Mouse (Mus musculus): ENCODE data around the gene Rcbtb1. TPM values are rescaled to one million over a fixed set of nuclear protein-coding genes. Genes with fewer than 3 reads are reported as not detected.

Gene Rcbtb1
- polyA plus RNA-seq (2017; shearing (Covaris generic)): 55.0 TPM

GRCm38 (mm10) chr14:59200711-59201603, at the start of gene Rcbtb1:
Gene Rcbtb1 (plus strand): TSS chr14:59201209.

GRCm38 (mm10) chr14:59178649-59179048, 22.4 kb upstream of the Rcbtb1 start, which contains the start of gene Gm5142:
Gene Gm5142 (minus strand): TSS chr14:59178749.

DNA sequence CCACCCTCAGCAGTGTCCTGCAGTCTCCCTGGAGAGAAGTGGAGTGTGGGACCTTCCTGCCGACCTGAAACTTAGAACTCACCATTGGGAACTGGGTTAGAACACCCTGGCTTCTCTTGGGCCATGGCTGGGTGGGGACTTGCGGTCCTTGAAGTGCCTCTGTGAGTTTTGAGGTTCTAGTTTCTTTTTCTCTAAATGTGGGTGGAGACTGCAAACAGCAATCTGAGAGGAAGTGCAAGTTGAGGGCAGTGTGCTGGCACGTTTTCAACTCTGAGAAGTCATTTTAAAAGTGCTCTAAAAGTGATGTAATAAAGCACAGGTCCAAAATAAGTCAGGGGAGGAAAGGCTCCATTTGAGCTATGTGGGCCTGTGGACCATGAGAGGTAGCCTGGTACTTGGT, 59.0 kb downstream of the Rcbtb1 start, which contains the start of gene Gm6904:
Gene Gm6904, minus strand, starts transcription at position 161 of the 400 bp plus-strand sequence.

Other genes starting within 250 kb of the Rcbtb1 start
- not detected for gene 1700129C05Rik, start 58.3 kb upstream of the Rcbtb1 start, polyA plus RNA-seq (2017; shearing (Covaris generic))
- not detected for gene Gm5142, start 22.5 kb upstream of the Rcbtb1 start, polyA plus RNA-seq (2017; shearing (Covaris generic))
- 3.9 TPM for gene Gm6904, start 59.0 kb downstream of the Rcbtb1 start, polyA plus RNA-seq (2017; shearing (Covaris generic))
- gene Phf11a, start 96.3 kb downstream of the Rcbtb1 start, polyA plus RNA-seq (2017; shearing (Covaris generic)): 20.6 TPM
- gene Phf11b, start 140.1 kb downstream of the Rcbtb1 start, polyA plus RNA-seq (2017; shearing (Covaris generic)): 87.9 TPM
- gene Phf11d, start 164.3 kb downstream of the Rcbtb1 start, polyA plus RNA-seq (2017; shearing (Covaris generic)): 7.2 TPM
- gene Phf11c, start 194.2 kb downstream of the Rcbtb1 start, polyA plus RNA-seq (2017; shearing (Covaris generic)): 6.4 TPM
- gene Setdb2, start 239.7 kb downstream of the Rcbtb1 start, polyA plus RNA-seq (2017; shearing (Covaris generic)): 24.9 TPM
- gene Cab39l, start 239.8 kb downstream of the Rcbtb1 start, polyA plus RNA-seq (2017; shearing (Covaris generic)): 54.5 TPM

All from effector memory CD4-positive, alpha-beta T cell, adult 7 months (primary cell).